Mouse (Mus musculus): ENCODE results near the gene Tmod2.
A peak's percentile ranks its signal among the peaks of the same experiment; 100 is the strongest.

Gene Tmod2

DNA sequence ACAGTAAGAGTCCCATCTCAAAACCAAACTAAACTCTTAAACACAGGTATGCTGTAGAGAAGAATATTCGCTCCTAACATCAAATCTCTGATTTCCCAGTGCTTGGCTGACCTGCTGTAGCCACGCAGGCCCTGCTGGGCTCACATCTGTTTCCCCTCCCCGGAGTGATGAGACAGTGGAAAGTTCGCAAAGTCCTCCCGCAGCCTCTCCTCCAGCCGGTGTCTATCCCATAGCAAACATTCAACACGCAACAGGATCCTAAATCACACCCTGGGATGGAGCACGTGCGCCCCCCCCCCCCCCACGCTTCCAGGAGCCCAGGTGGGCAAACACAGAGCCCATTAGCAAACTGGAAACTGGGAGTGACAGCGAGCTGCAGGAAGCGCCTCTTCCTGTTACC lies 9.6 kb downstream of the Tmod2 start:
- no peak for ATAC-seq (ENCODE audit: low TSS enrichment)

DNA sequence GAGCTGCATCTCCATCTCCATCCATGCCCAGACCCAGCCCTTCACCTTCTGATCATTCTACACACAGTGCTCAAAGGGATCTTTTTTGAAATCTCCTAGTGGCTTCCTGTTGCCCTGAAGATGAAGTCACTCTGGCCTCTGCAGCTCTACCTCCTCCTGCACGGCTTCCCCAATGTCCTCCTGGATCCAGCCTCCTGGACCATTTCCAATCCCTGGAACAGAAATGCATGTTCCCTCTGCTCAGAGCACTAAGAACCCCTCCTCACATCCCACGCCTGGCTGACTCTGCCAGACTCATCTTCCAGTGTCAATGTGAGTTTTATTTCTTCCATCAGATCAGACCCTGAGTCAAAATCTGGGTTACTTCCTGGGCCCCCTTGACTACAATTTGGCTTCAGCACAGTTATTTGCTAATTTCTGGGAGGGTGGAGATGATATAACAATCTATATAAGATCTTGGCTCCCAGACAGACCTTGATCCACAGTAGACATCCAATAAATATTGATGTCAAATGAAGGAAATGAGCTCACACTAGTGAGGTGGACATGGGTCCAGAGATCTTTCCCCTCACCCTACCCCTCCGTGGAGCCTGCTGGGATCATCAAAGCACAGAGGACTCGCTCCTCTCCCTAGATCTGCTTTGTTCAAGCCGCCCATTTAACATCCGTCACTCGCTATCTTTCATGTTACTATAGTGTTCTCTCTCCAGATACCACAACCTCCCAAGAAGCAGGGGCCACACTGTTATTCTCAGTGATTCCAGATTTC lies 10.8 kb downstream of the Tmod2 start:
- peak; percentile 70 for ATAC-seq (ENCODE audit: low TSS enrichment)

GRCm38 (mm10) chr9:75599191-75599841 lies 11.8 kb downstream of the Tmod2 start:
- ATAC-seq (ENCODE audit: low TSS enrichment) = peak; percentile 45

- peak; percentile 19; the same call in 1 of the 2 replicates for ATAC-seq (ENCODE audit: low TSS enrichment)
These were observed 13.5 kb downstream of the Tmod2 start for GRCm38 (mm10) chr9:75597596-75597995.

DNA sequence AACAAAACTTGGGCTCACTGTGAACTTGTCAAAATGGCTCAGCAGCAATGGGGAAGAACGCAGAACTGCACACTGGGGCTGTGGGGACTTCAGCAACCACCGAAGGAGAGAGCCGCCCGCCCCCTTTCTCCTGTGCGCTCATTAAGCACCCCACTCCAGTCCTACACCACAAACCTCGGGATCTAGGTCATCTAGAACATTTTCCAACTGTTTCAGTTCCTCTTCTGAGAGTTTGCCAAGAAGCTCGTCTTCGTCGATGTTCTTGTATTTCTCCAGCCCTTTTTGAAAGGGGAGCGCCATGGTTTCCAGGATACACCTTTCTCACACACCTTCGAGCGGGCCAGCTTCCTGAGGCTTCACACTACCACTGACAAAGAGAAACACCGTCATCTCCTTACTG lies 14.1 kb downstream of the Tmod2 start:
- ATAC-seq (ENCODE audit: low TSS enrichment) = peak; percentile 41; the same call in 1 of the 2 replicates

- ATAC-seq (ENCODE audit: low TSS enrichment) = no peak
These were observed 17.6 kb downstream of the Tmod2 start for GRCm38 (mm10) chr9:75593481-75593880.

DNA sequence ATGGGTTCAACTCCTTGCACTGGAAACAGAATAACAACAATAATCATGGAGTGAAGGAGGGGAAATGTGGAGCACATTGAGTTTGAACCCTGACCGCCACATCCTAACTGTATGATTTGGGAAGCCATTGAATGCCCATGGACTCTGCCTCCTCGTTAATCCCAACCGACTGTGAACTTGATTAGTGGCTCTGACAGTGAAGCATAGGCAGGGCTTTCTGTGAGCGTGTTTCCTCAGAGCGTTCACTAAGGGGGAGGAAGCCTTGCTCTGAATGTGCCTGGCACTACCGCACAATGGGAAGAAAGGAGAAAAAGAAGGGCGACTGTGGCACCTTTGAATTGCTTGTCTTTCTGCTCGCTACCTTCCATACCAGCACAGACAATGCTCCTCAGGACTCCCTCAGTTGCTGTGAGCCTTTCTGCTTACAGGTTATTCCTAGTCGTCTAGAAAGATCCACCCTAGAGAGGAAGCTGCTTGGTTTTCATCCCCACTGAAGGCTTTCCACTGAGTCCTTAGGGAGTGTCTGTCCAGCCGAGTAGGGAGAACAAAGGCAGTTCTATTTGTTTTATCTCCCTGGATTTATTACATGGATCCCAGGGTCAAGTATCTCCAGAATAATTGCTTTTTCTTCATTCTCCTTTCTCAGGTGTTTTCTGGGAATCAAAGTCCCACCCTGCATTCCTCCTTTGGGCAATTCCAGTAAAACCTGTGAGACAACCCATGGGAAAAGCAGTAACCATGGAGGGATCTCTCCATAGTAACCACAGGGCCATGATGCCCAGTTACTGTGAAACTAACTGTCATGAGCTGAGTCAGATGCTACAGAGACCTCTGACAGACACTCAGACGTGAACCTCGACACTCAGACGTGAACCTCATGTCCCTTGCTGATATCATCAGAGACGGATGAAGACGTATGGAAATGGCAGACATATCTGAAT lies 21.0 kb downstream of the Tmod2 start:
- ATAC-seq (ENCODE audit: low TSS enrichment) = no peak

GRCm38 (mm10) chr9:75581694-75582350 lies 29.3 kb downstream of the Tmod2 start:
- peak; percentile 75 for ATAC-seq (ENCODE audit: low TSS enrichment)

GRCm38 (mm10) chr9:75579321-75579720 lies 31.8 kb downstream of the Tmod2 start:
- ATAC-seq (ENCODE audit: low TSS enrichment) = no peak

- no peak for ATAC-seq (ENCODE audit: low TSS enrichment)
These were observed 39.8 kb downstream of the Tmod2 start for GRCm38 (mm10) chr9:75571036-75571942.

- no peak for ATAC-seq (ENCODE audit: low TSS enrichment)
These were observed 42.7 kb downstream of the Tmod2 start for GRCm38 (mm10) chr9:75568399-75568798.

- ATAC-seq (ENCODE audit: low TSS enrichment) = no peak
These were observed 46.2 kb downstream of the Tmod2 start for GRCm38 (mm10) chr9:75564892-75565291.

GRCm38 (mm10) chr9:75563622-75564021 lies 47.5 kb downstream of the Tmod2 start:
- ATAC-seq (ENCODE audit: low TSS enrichment) = no peak

DNA sequence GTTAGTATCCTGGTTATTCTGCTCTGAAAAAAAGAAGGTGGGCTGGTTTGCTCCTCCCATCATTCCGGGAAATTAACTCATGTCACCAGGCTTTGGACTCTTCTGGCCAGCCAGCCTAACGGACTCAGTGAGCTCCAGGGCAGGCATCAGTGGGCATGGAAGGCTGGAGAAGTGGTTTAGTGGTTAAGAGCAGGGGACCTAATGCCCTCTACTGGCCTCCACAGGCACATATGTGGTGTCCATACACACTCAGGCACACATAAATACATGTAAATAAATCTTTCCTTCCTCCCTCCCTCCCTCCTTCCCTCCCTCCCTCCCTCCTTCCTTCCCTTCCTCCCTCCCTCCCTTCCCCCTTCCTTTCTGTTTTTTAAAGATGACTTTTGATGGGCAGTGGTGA lies 47.9 kb downstream of the Tmod2 start:
- ATAC-seq (ENCODE audit: low TSS enrichment) = no peak

DNA sequence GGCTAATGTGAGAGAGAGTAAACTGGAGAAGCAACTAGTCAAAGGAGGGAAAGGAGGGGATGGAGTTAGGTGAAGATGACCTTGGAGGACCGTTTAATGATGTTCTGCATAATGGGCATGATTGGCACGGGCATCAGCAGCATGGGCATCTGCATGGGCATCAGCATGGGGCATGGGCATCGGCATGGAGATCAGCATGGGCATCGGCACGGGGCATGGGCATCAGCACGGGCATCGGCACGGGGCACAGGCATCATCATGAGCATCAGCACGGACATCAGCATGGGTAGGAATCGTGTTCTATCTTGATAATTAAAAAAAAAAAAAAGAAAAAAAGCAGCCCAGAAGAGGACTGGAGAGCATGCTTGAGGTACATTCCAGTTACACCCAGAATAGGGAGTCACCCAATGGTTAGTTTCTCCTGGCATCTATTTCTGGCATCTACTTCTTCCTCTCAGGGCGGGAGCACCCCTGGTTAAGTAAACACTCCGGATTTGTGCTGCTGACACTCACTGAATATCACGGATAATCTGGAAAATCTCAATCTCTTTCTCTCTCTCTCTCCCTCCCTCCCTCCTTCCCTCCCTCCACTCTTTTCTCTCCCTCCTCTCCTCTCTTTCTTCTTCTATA lies 50.0 kb downstream of the Tmod2 start:
- ATAC-seq (ENCODE audit: low TSS enrichment) = no peak

- ATAC-seq (ENCODE audit: low TSS enrichment) = no peak
These were observed 50.8 kb downstream of the Tmod2 start for GRCm38 (mm10) chr9:75560353-75560752.

- peak; percentile 98 for ATAC-seq (ENCODE audit: low TSS enrichment)
These were observed 51.6 kb downstream of the Tmod2 start, which contains the start of gene Tmod3 for GRCm38 (mm10) chr9:75559512-75560012. Gene Tmod3, minus strand, starts transcription at chr9:75559657.

DNA sequence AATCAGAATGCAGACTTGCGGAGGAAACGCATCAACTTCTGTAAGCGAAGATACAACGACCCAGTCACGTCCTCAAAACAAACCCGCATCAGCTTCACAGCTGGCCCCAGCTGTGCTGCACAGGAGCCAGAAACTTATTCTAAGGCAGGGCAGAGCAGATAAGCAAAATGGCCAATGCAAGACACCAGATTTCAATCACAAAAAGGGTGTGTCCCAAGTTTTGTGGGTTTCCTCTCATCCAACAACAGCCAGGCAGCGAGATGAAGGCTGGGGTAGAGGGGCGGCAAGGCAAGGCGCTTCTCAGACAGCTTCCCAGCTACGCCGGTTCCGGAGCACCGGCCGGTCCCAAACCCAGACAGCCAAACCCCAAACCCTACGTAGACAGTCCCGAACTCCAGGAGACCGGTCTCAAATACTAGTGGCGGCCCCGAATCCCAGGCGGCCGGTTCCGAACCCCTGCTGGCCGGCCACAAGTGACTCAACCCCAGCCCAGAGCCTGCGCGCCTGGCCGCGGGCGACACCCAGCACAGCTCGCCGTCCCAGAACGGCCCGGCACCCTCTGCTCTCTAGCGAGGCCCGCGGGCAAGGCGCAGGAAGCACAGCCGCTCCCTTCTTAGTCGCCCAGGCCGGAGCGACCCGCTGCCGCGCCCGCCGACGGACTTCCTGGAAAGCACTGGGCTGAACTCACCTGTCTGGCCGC lies 52.2 kb downstream of the Tmod2 start:
- peak; percentile 62 for ATAC-seq (ENCODE audit: low TSS enrichment)

GRCm38 (mm10) chr9:75558360-75558759 lies 52.8 kb downstream of the Tmod2 start:
- no peak for ATAC-seq (ENCODE audit: low TSS enrichment)
